Mouse (Mus musculus) heart, postnatal 0 days (tissue): ENCODE measurements around the gene Fam189a1.

Experiments used
- CTCF ChIP-seq: IDR thresholded peaks from 2 replicates; pipeline ENCODE4 v1.5.1; 2016; ENCODE audit warnings: antibody characterized with exemption, control low read depth, low read depth
- EP300 ChIP-seq: IDR thresholded peaks from 2 replicates; pipeline ENCODE4 v1.6.1; 2016; ENCODE audit warnings: antibody characterized with exemption, low read depth

GRCm38 (mm10) chr7:65029985-65030384, 126.4 kb downstream of the Fam189a1 start:
- no peak for TF ChIP-seq CTCF
- TF ChIP-seq EP300 = no peak
